18 mouse cellular contexts compared by ENCODE assay signal in the genomic region with DNA sequence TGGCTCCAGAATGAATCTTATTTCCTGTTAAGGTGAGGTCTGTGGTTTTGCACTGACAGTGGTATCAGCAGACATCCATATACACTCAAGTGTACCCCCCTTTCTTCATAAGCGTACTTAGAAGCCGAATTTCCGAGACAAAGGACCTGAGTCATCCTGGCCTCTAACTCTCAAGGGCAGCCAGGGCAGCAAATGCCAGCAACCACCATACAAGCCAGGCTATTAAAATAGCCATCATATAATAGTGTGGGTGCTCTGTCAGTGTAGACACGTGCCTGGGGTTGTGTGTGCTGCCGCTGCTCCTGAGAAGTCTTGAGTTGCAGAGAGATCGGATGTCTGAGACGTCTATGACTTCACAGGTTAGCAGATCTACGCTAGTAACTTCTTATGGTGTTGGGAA. TPM values are rescaled to one million over a fixed set of nuclear protein-coding genes. Genes with fewer than 3 reads are reported as not detected.
DNase-seq lines count a peak whose midpoint lies in the region.
"Had no signal": no experiment of that assay in that cellular context is flagged by ENCODE, and none has a peak within 500 bp of the region (broad histone marks: within the 10 kb centered on the region; RNA-seq: fewer than 3 reads in every experiment).

No protein-coding gene starts in this region.

- DNase-seq in heart, adult 11 months = peak; percentile 79
- DNase-seq in heart, adult 9 months (ENCODE audit: low spot score in 2 of 2) = no peak
- peak; percentile 17 for DNase-seq in 416B (ENCODE audit: low read depth)
- peak; percentile 21 for DNase-seq in adrenal gland, adult 8-10 months
- DNase-seq in adrenal gland, postnatal 25 days = peak; percentile 26
- DNase-seq in gastrocnemius, adult 8-10 months (ENCODE audit: low spot score in 2 of 2) = no peak
- DNase-seq in right cerebral cortex, postnatal 4 days = no peak
- DNase-seq in embryo, embryonic 11 days = no peak
- DNase-seq: cerebellum, adult 11-12 months; cerebellum, adult 8-10 months; cerebellum, postnatal 10 days; cerebellum, postnatal 36 days; forebrain, postnatal 0 days; gastrocnemius, adult 2 months; gastrocnemius, postnatal 25 days; heart, postnatal 36 days; kidney, adult 18-20 months; kidney, adult 9 months had no signal

RNA-seq across cellular contexts. Expression of a gene that starts 41.4 kb away (rescaled TPM):
- 10 to 100 TPM; 51.9 to 72.7 (median 66.9) TPM for total RNA-seq in adrenal gland, adult 8-10 months (2022)
- 83.7 and 89.8 TPM in 2 replicates for total RNA-seq in adrenal gland, postnatal 25 days (2021)
- 10 to 100 TPM; 22.2 to 45.2 (median 34.7) TPM for total RNA-seq in gastrocnemius, adult 8-10 months (2022)

RNA-seq across cellular contexts. Expression of a gene that starts 53.3 kb away (rescaled TPM):
- total RNA-seq in adrenal gland, adult 8-10 months (2022) = 10 to 100 TPM in 2 of 4 experiments, 1 to 10 TPM in 2; 5.7 to 14.0 (median 8.6) TPM
- 7.3 and 9.6 TPM in 2 replicates for total RNA-seq in adrenal gland, postnatal 25 days (2021)
- under 1 TPM; 0.38 to 0.40 (median 0.39) TPM for total RNA-seq in gastrocnemius, adult 8-10 months (2022)

Comparison
In these comparisons a context has a peak if more than half of its experiments do, and no peak if none do; other contexts are left out.
1. DNase-seq: peak in heart, adult 11 months (single experiment), 416B (single experiment), adrenal gland, adult 8-10 months (single experiment) and adrenal gland, postnatal 25 days (single experiment); none in heart, adult 9 months (0 of 2), gastrocnemius, adult 8-10 months (0 of 2), right cerebral cortex, postnatal 4 days (single experiment) and embryo, embryonic 11 days (single experiment).